Mouse (Mus musculus) right cerebral cortex, postnatal 36 days (tissue): ENCODE results near the gene Armh1.
"Not testable (repeated sequence)": the region's sequence is repeated elsewhere in the genome, so short reads cannot be mapped to it uniquely, and the experiment has no call there.

Source experiments
- DNase-seq, 2 experiments: peaks; one replicate each; pipeline ENCODE4 v3.0.0; 2022; ENCODE audit warnings: low spot score in 2 of 2, mixed read lengths in 1 of 2

The Armh1 gene

GRCm38 (mm10) chr4:117267831-117268437 is 16.0 kb upstream of the Armh1 start:
- no peak for DNase-seq

- DNase-seq: peak; percentile 58 to 65
These were observed 15.4 kb upstream of the Armh1 start for GRCm38 (mm10) chr4:117267284-117267683.

- DNase-seq: no peak
These were observed 11.1 kb upstream of the Armh1 start for GRCm38 (mm10) chr4:117262987-117263386.

- DNase-seq: no peak
These were observed 10.4 kb upstream of the Armh1 start for GRCm38 (mm10) chr4:117262101-117262913.

GRCm38 (mm10) chr4:117261222-117261621 is 9.3 kb upstream of the Armh1 start:
- no peak for DNase-seq

- not testable (repeated sequence) for DNase-seq
These were observed 8.0 kb upstream of the Armh1 start for GRCm38 (mm10) chr4:117259909-117260308.

GRCm38 (mm10) chr4:117254672-117255071 is 2.7 kb upstream of the Armh1 start:
- DNase-seq: no peak

GRCm38 (mm10) chr4:117254017-117254627 is 2.2 kb upstream of the Armh1 start:
- no peak for DNase-seq

GRCm38 (mm10) chr4:117253218-117254016 is 1.5 kb upstream of the Armh1 start:
- DNase-seq: no peak

GRCm38 (mm10) chr4:117252755-117253154 is 830 bp upstream of the Armh1 start:
- no peak for DNase-seq

GRCm38 (mm10) chr4:117252351-117252750 is 426 bp upstream of the Armh1 start:
- no peak for DNase-seq

GRCm38 (mm10) chr4:117250982-117251381 is 943 bp downstream of the Armh1 start:
- no peak for DNase-seq

GRCm38 (mm10) chr4:117240867-117241266 is 11.1 kb downstream of the Armh1 start:
- no peak for DNase-seq

GRCm38 (mm10) chr4:117239153-117239552 is 12.8 kb downstream of the Armh1 start:
- no peak for DNase-seq

GRCm38 (mm10) chr4:117235822-117236221 is 16.1 kb downstream of the Armh1 start:
- DNase-seq: no peak

- no peak for DNase-seq
These were observed 17.7 kb downstream of the Armh1 start for GRCm38 (mm10) chr4:117234166-117234741.

- no peak for DNase-seq
These were observed 20.7 kb downstream of the Armh1 start for GRCm38 (mm10) chr4:117231208-117231607.

GRCm38 (mm10) chr4:117230331-117230730 is 21.6 kb downstream of the Armh1 start:
- no peak for DNase-seq

- DNase-seq: no peak
These were observed 22.3 kb downstream of the Armh1 start for GRCm38 (mm10) chr4:117229590-117229989.

- DNase-seq: no peak
These were observed 26.7 kb downstream of the Armh1 start for GRCm38 (mm10) chr4:117225250-117225649.

GRCm38 (mm10) chr4:117224122-117224521 is 27.8 kb downstream of the Armh1 start:
- peak in 1 of 2 experiments; percentile 12 for DNase-seq

- DNase-seq: no peak
These were observed 28.9 kb downstream of the Armh1 start for GRCm38 (mm10) chr4:117223001-117223400.
